Mouse (Mus musculus): ENCODE results near the gene Gsap.

- TF ChIP-seq CTCF (IDR thresholded peaks at IDR 0.05) (no peak), EP300 (IDR thresholded peaks at IDR 0.05) (no peak)
Measured at GRCm38 (mm10) chr5:21348366-21348765, 162.3 kb downstream of the Gsap start.

All from lung, postnatal 0 days (tissue).